Mouse (Mus musculus) heart, embryonic 11.5 days (tissue): ENCODE results near the gene Nubp1. TPM values are rescaled to one million over a fixed set of nuclear protein-coding genes. Genes with fewer than 3 reads are reported as not detected.

Source experiments
- ATAC-seq: fragments of 200-750 bp; cut with Nextera tagmentation; replicated peaks from 2 replicates; pipeline ENCODE4 v1.8.0; 2017; ENCODE audit warnings: moderate library complexity; ENCODE audit not compliant: insufficient number of reproducible peaks, low FRiP score, low TSS enrichment
- H3K27ac ChIP-seq: fragments of 300-500 bp; sonication (generic); 2 replicates; pipeline ENCODE4 v1.5.1; 2014; ENCODE audit warnings: mild to moderate bottlenecking, low read depth, low read length
- H3K27me3 ChIP-seq: fragments of 300-500 bp; sonication (generic); 2 replicates; pipeline ENCODE4 v1.6.1; 2014; ENCODE audit warnings: mild to moderate bottlenecking, low read length, mixed read lengths; ENCODE audit not compliant: control insufficient read depth, insufficient read depth
- H3K36me3 ChIP-seq: fragments of 300-500 bp; sonication (generic); 2 replicates; pipeline ENCODE4 v1.6.1; 2014; ENCODE audit warnings: mild to moderate bottlenecking, low read length, moderate library complexity, mixed read lengths; ENCODE audit not compliant: control insufficient read depth, insufficient read depth
- H3K4me1 ChIP-seq: fragments of 300-500 bp; sonication (generic); 2 replicates; pipeline ENCODE4 v1.6.1; 2014; ENCODE audit warnings: low read length; ENCODE audit not compliant: control insufficient read depth, insufficient read depth
- H3K4me2 ChIP-seq: fragments of 300-500 bp; sonication (generic); 2 replicates; pipeline ENCODE4 v1.6.1; 2014; ENCODE audit warnings: mild to moderate bottlenecking, moderate library complexity
- H3K4me3 ChIP-seq: fragments of 300-500 bp; sonication (generic); 2 replicates; pipeline ENCODE4 v1.5.1; 2014; ENCODE audit warnings: low read depth, low read length
- H3K9ac ChIP-seq: fragments of 300-500 bp; sonication (generic); 2 replicates; pipeline ENCODE4 v1.6.1; 2014; ENCODE audit warnings: mild to moderate bottlenecking, low read depth, low read length, moderate library complexity
- H3K9me3 ChIP-seq: fragments of 300-500 bp; sonication (generic); replicated peaks from 2 replicates; pipeline ENCODE4 v1.6.1; 2016; ENCODE audit warnings: low read length; ENCODE audit not compliant: control insufficient read depth
- WGBS: fragments of 180-500 bp; shearing (Covaris S2); extraction: QIAGEN DNeasy Blood & Tissue Kit; methylation state at CpG from one replicate; pipeline ENCODE4 v1.1.7; 2014; ENCODE audit not compliant: insufficient replicate concordance; 5-methylcytosine and 5-hydroxymethylcytosine counted together
- polyA plus RNA-seq: library from polyadenylated mRNA; unstranded; fragments of >200 nt; fragmentation: Nextera tagmentation; extraction: Ambion mirVana; gene quantifications from 2 replicates; pipeline ENCODE4 v1.2.1, GENCODE M21; 2014

Gene Nubp1
- polyA plus RNA-seq, 1 experiment from 2014 or later, result 49.8 TPM

- ATAC-seq, result no peak
- WGBS, result 65% methylated on average over 2 of the region's 2 CpGs
- H3K4me3 ChIP-seq, result peak overlapping the region; percentile 42
- 0 out of 2 replicates have a peak, but pooled peaks cover 5% of the 10 kb centered on the region for H3K4me1 ChIP-seq
- no peak overlapping the region for H3K27ac ChIP-seq
- H3K4me2 ChIP-seq, result peak overlapping the region; percentile 67
- H3K9ac ChIP-seq, result peak overlapping the region; percentile 65
- H3K36me3 ChIP-seq, result no peaks in the 10 kb centered on the region
- H3K9me3 ChIP-seq, result no peaks in the 10 kb centered on the region
- no peaks in the 10 kb centered on the region for H3K27me3 ChIP-seq
Measured at GRCm38 (mm10) chr16:10447781-10448180, 36.0 kb downstream of the Nubp1 start.

DNA sequence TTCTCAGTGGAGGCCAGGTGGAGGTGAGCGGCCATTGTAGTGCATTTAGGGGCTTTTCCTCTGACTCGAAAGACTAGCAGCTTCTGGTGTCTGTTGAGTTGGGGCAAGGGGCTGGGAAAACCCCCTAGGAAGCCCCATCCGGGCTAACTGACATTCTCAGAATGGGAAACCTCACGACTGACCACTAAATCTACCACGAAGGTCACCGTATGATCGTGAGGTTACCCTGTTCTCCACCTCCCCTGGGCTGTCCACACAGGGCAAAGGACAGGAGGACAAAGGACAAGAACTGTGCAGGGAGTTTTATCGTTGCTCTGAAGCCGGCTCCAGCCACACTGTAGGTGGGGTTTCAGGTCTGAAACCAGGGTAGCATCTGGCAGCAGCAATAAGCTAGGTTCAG lies 37.2 kb downstream of the Nubp1 start:
- no peak for ATAC-seq
- Histone ChIP-seq H3K4me2 (no peak overlapping the region), H3K27me3 (no peaks in the 10 kb centered on the region), H3K4me1 (0 out of 2 replicates have a peak, but pooled peaks cover 5% of the 10 kb centered on the region), H3K9ac (no peak overlapping the region), H3K9me3 (no peaks in the 10 kb centered on the region), H3K4me3 (no peak overlapping the region), H3K36me3 (no peaks in the 10 kb centered on the region), H3K27ac (no peak overlapping the region)
- WGBS, result 89% methylated on average over 9 of the region's 9 CpGs

DNA sequence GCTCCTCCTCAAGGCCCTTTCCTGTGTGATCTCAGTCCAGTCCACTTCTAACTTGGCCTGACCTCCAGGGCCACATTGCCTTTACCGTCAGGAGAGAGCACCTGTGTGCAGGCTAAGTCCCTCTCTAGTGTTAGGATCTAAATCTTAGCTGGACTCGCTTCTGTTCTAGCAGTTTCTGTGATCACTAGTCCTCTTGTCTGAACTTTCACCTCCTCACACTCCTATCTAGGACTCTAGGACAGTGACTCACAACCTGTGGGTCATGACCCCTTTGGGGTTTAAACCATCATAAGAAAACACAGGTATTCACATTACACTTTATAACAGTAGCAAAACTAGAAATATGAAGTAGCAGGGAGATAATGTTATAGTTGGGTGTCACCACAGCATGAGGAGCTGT lies 40.2 kb downstream of the Nubp1 start:
- H3K4me1 ChIP-seq, result 0 out of 2 replicates have a peak, but pooled peaks cover under 1% of the 10 kb centered on the region
- H3K4me2 ChIP-seq, result no peak overlapping the region
- 73% methylated on average over 2 of the region's 2 CpGs for WGBS
- H3K9ac ChIP-seq, result no peak overlapping the region
- H3K36me3 ChIP-seq, result no peaks in the 10 kb centered on the region
- no peaks in the 10 kb centered on the region for H3K27me3 ChIP-seq
- H3K9me3 ChIP-seq, result no peaks in the 10 kb centered on the region
- H3K27ac ChIP-seq, result no peak overlapping the region
- no peak for ATAC-seq
- no peak overlapping the region for H3K4me3 ChIP-seq

GRCm38 (mm10) chr16:10452445-10452896 lies 40.7 kb downstream of the Nubp1 start:
- ATAC-seq, result no peak
- H3K27ac ChIP-seq, result no peak overlapping the region

DNA sequence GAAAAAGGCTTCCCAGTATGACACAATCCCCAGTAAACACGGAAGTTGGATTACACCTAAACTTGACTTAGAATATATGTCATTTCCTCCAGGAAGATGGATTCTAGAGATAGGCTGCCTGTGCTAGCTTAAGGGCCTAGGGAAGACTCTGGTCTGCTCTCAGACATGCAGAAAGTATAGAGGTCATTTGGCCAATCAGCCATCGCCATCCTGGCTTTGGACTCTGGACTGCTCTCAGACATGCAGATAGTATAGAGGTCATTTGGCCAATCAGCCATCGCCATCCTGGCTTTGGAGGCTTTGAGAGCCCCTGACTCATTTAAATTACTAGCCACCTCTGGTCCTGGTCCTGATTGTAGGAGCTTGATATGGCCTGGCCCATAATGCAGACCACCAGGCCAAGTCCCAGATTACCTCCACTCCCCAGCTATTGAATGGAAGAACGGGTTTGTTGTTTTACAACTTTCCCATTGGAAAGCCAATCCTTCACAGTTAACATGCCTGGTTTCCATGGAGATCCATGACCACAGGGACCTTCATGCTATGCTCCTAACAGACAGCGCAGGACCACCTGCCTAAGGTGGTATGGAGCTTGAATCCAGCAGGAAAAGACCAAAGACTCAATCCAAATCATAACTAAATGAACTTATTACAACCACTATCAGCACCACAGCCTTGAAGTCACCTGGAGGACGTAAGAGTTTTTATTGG lies 42.3 kb downstream of the Nubp1 start:
- H3K27ac ChIP-seq, result no peak overlapping the region
- H3K4me3 ChIP-seq, result no peak overlapping the region
- H3K27me3 ChIP-seq, result no peaks in the 10 kb centered on the region
- WGBS, result 79% methylated on average over 6 of the region's 6 CpGs
- H3K4me2 ChIP-seq, result no peak overlapping the region
- H3K4me1 ChIP-seq, result no peaks in the 10 kb centered on the region
- ATAC-seq, result no peak
- H3K9me3 ChIP-seq, result no peaks in the 10 kb centered on the region
- no peak overlapping the region for H3K9ac ChIP-seq
- H3K36me3 ChIP-seq, result no peaks in the 10 kb centered on the region

More at GRCm38 (mm10) chr16:10452445-10452896, 40.7 kb downstream of the Nubp1 start:
- no peaks in the 10 kb centered on the region for H3K36me3 ChIP-seq
- no peak overlapping the region for H3K4me3 ChIP-seq
- no peaks in the 10 kb centered on the region for H3K4me1 ChIP-seq
- no peak overlapping the region for H3K4me2 ChIP-seq
- no peak overlapping the region for H3K9ac ChIP-seq
- no peaks in the 10 kb centered on the region for H3K27me3 ChIP-seq
- H3K9me3 ChIP-seq, result no peaks in the 10 kb centered on the region
- WGBS, result 72% methylated on average over 8 of the region's 8 CpGs

DNA sequence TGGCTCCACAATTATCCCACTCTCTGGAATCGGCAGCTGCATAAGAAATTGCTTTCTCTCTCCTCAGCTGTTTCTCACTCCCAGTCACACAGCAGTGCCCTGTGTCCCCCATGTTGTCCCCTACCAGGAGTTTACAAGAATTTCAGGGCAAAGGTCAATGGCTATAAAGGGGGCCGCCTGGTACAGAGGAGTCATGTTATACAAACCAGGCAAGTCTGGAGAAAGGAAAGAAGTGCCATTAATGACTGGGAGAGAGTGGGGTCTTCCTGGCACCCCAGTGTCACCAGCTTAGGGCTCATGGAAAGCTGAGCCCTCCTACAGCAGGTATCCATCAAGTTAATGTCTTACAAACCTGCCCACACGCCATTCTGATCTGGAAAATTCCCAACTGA lies 42.8 kb downstream of the Nubp1 start:
- WGBS, result 45% methylated on average over 3 of the region's 3 CpGs
- Histone ChIP-seq H3K4me3 (no peak overlapping the region), H3K9me3 (no peaks in the 10 kb centered on the region), H3K9ac (no peak overlapping the region), H3K4me1 (no peaks in the 10 kb centered on the region), H3K27ac (no peak overlapping the region), H3K36me3 (no peaks in the 10 kb centered on the region), H3K4me2 (no peak overlapping the region), H3K27me3 (no peaks in the 10 kb centered on the region)
- no peak for ATAC-seq

- no peak overlapping the region for H3K4me3 ChIP-seq
- H3K4me1 ChIP-seq, result no peaks in the 10 kb centered on the region; the same call in 1 of the 2 replicates
- WGBS, result 66% methylated on average over 2 of the region's 2 CpGs
- no peaks in the 10 kb centered on the region for H3K36me3 ChIP-seq
- no peak overlapping the region for H3K9ac ChIP-seq
- no peaks in the 10 kb centered on the region for H3K27me3 ChIP-seq
- H3K9me3 ChIP-seq, result no peaks in the 10 kb centered on the region
- ATAC-seq, result no peak
- no peak overlapping the region for H3K4me2 ChIP-seq
- H3K27ac ChIP-seq, result no peak overlapping the region
Measured at GRCm38 (mm10) chr16:10460188-10460587, 48.4 kb downstream of the Nubp1 start.

DNA sequence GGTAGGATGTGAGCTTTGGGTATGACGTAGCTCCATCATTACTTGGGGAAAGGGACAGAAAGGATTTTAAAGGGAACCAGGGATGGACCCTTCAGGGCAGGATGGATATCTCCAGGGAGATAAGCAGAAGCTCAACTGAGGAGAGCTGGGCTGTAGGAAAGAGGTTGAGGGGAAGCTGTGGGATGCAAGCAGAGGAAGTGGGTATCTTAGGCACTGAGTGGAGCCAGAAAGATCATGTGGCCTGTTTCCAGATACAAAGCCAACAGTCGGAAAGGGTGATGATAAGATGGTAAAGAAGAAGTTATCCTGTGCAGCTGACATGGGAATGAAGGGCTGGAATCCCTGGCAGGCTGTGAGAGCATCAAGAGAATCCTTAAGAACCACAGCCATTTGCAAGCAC lies 49.4 kb downstream of the Nubp1 start:
- Histone ChIP-seq H3K9ac (no peak overlapping the region), H3K4me3 (no peak overlapping the region), H3K9me3 (no peaks in the 10 kb centered on the region), H3K27ac (no peak overlapping the region), H3K4me2 (no peak overlapping the region), H3K4me1 (no peaks in the 10 kb centered on the region; the same call in 1 of the 2 replicates), H3K36me3 (no peaks in the 10 kb centered on the region), H3K27me3 (no peaks in the 10 kb centered on the region)
- 47% methylated on average over 2 of the region's 2 CpGs for WGBS
- no peak for ATAC-seq
